Mouse (Mus musculus): ENCODE measurements at regions not wholly inside any gene's neighbourhood (a gene's known extent, or its start where the extent isn't known, plus 50 kb on each side); places are given as distances from the start of the nearest gene placed in this dataset.
A peak's percentile ranks its signal among the peaks of the same experiment; 100 is the strongest.

GRCm38 (mm10) chr6:94778797-94779196 lies 78.8 kb upstream of the Lrig1 start:
- Histone ChIP-seq H3K4me3 (replicated peaks; ENCODE audit: low read depth, low read length) (no peak overlapping the region), H3K27ac (no peak overlapping the region), H3K4me1 (replicated peaks; ENCODE audit: insufficient read depth, low read length) (peaks cover 10% of the 10 kb centered on the region; the same call in 1 of the 2 replicates), H3K9ac (ENCODE audit: low read depth, low read length) (no peak overlapping the region), H3K4me2 (ENCODE audit: low read length) (no peak overlapping the region), H3K27me3 (ENCODE audit: insufficient read depth, low read length) (no peaks in the 10 kb centered on the region), H3K9me3 (replicated peaks; ENCODE audit: low read length) (no peaks in the 10 kb centered on the region), H3K36me3 (ENCODE audit: insufficient read depth, low read length) (no peaks in the 10 kb centered on the region)
- TF ChIP-seq CTCF (IDR thresholded peaks at IDR 0.05; ENCODE audit: low read depth), result no peak
- no peak for ATAC-seq (replicated peaks; ENCODE audit: low FRiP score, low read depth)
- WGBS, result 45% methylated on average over 1 of the region's 1 CpGs
- no peak for DNase-seq (ENCODE audit: low spot score)

DNA sequence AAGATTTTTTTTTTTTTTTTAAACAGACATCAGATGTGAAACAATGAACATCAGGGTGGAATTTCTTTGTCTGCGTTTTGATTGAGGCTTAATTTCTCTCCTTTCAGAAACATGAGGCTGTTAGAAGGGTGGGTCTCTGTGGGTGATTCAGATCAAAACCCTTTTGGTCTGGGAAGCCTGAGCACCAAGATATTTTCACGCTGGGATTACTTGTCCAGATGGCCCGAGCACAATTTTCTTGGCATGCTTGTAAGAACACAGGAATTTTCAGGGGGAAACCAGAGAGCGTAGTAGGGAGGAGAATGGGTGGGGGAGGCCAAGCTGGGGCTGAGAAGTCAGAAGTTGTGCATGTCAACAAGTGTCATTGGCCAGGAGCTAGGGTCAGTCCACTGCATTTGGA lies 76.6 kb upstream of the Lrig1 start:
- TF ChIP-seq CTCF (IDR thresholded peaks at IDR 0.05; ENCODE audit: low read depth), result no peak
- peak; percentile 82 for DNase-seq (ENCODE audit: low spot score)
- H3K4me1 ChIP-seq (replicated peaks; ENCODE audit: insufficient read depth, low read length), result peaks cover 10% of the 10 kb centered on the region; the same call in 1 of the 2 replicates
- no peak; the same call in none of the 2 replicates for ATAC-seq (replicated peaks; ENCODE audit: low FRiP score, low read depth)
- no peak overlapping the region for H3K27ac ChIP-seq
- no peak overlapping the region for H3K4me3 ChIP-seq (replicated peaks; ENCODE audit: low read depth, low read length)
- no peaks in the 10 kb centered on the region for H3K27me3 ChIP-seq (ENCODE audit: insufficient read depth, low read length)
- H3K9me3 ChIP-seq (replicated peaks; ENCODE audit: low read length), result no peaks in the 10 kb centered on the region
- H3K4me2 ChIP-seq (ENCODE audit: low read length), result no peak overlapping the region
- WGBS, result 22% methylated on average over 4 of the region's 4 CpGs
- H3K36me3 ChIP-seq (ENCODE audit: insufficient read depth, low read length), result no peaks in the 10 kb centered on the region
- H3K9ac ChIP-seq (ENCODE audit: low read depth, low read length), result no peak overlapping the region

DNA sequence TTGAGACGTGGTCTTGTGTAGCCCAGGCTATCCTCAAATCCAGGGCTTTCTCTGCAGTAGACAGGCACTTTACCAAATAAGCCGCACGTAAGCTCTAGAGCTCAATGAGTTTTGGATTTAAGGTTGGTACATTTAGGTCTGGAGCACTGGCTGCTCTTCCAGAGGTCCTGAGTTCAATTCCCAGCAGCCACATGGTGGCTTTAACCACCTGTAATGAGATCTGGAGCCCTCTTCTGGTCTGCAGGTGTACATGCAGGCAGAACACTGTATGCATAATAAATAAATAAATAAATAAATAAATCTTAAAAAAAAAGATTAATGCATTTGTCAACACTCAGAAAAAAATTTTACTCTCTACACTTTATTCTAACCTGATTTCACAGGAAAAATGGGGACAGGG lies 74.9 kb upstream of the Lrig1 start:
- DNase-seq (ENCODE audit: low spot score) (no peak), ATAC-seq (replicated peaks; ENCODE audit: low FRiP score, low read depth) (no peak)
- no peak overlapping the region for H3K9ac ChIP-seq (ENCODE audit: low read depth, low read length)
- no peaks in the 10 kb centered on the region for H3K36me3 ChIP-seq (ENCODE audit: insufficient read depth, low read length)
- no peak overlapping the region for H3K27ac ChIP-seq
- TF ChIP-seq CTCF (IDR thresholded peaks at IDR 0.05; ENCODE audit: low read depth), result peak; percentile 32; the same call in 1 of the 2 replicates
- no peak overlapping the region for H3K4me2 ChIP-seq (ENCODE audit: low read length)
- peaks cover 7% of the 10 kb centered on the region; the same call in 1 of the 2 replicates for H3K4me1 ChIP-seq (replicated peaks; ENCODE audit: insufficient read depth, low read length)
- no peaks in the 10 kb centered on the region for H3K9me3 ChIP-seq (replicated peaks; ENCODE audit: low read length)
- no peaks in the 10 kb centered on the region for H3K27me3 ChIP-seq (ENCODE audit: insufficient read depth, low read length)
- 100% methylated on average over 3 of the region's 3 CpGs for WGBS
- no peak overlapping the region for H3K4me3 ChIP-seq (replicated peaks; ENCODE audit: low read depth, low read length)

- Histone ChIP-seq H3K4me1 (replicated peaks; ENCODE audit: insufficient read depth, low read length) (peaks cover 7% of the 10 kb centered on the region; the same call in 1 of the 2 replicates), H3K4me2 (ENCODE audit: low read length) (peak overlapping the region; percentile 58), H3K36me3 (ENCODE audit: insufficient read depth, low read length) (no peaks in the 10 kb centered on the region), H3K4me3 (replicated peaks; ENCODE audit: low read depth, low read length) (peak overlapping the region; percentile 17; the same call in 1 of the 2 replicates), H3K9ac (ENCODE audit: low read depth, low read length) (peak overlapping the region; percentile 25; the same call in 1 of the 2 replicates), H3K27ac (no peak overlapping the region), H3K27me3 (ENCODE audit: insufficient read depth, low read length) (no peaks in the 10 kb centered on the region), H3K9me3 (replicated peaks; ENCODE audit: low read length) (no peaks in the 10 kb centered on the region)
- WGBS, result 6% methylated on average over 27 of the region's 27 CpGs
- DNase-seq (ENCODE audit: low spot score), result peak; percentile 55
- TF ChIP-seq CTCF (IDR thresholded peaks at IDR 0.05; ENCODE audit: low read depth), result no peak
- ATAC-seq (replicated peaks; ENCODE audit: low FRiP score, low read depth), result 0 out of 2 replicates have a peak, but pooled peaks have one; percentile 18
Measured at GRCm38 (mm10) chr6:94773604-94774486, 73.9 kb upstream of the Lrig1 start.

- Histone ChIP-seq H3K9ac (ENCODE audit: low read depth, low read length) (no peak overlapping the region), H3K4me3 (replicated peaks; ENCODE audit: low read depth, low read length) (no peak overlapping the region), H3K36me3 (ENCODE audit: insufficient read depth, low read length) (no peaks in the 10 kb centered on the region), H3K4me1 (replicated peaks; ENCODE audit: insufficient read depth, low read length) (peaks cover 7% of the 10 kb centered on the region; the same call in 1 of the 2 replicates), H3K27ac (no peak overlapping the region), H3K4me2 (ENCODE audit: low read length) (peak overlapping the region; percentile 58), H3K27me3 (ENCODE audit: insufficient read depth, low read length) (no peaks in the 10 kb centered on the region), H3K9me3 (replicated peaks; ENCODE audit: low read length) (no peaks in the 10 kb centered on the region)
- ATAC-seq (replicated peaks; ENCODE audit: low FRiP score, low read depth), result no peak
- no peak for TF ChIP-seq CTCF (IDR thresholded peaks at IDR 0.05; ENCODE audit: low read depth)
- DNase-seq (ENCODE audit: low spot score), result peak; percentile 30
- 43% methylated on average over 12 of the region's 12 CpGs for WGBS
Measured at GRCm38 (mm10) chr6:94772868-94773603, 73.1 kb upstream of the Lrig1 start.

GRCm38 (mm10) chr6:94772391-94772790 lies 72.4 kb upstream of the Lrig1 start:
- ATAC-seq (replicated peaks; ENCODE audit: low FRiP score, low read depth) (no peak), DNase-seq (ENCODE audit: low spot score) (no peak)
- no peak for TF ChIP-seq CTCF (IDR thresholded peaks at IDR 0.05; ENCODE audit: low read depth)
- no peaks in the 10 kb centered on the region for H3K9me3 ChIP-seq (replicated peaks; ENCODE audit: low read length)
- H3K27ac ChIP-seq, result no peak overlapping the region
- no peak overlapping the region for H3K4me2 ChIP-seq (ENCODE audit: low read length)
- WGBS, result 55% methylated on average over 7 of the region's 7 CpGs
- H3K9ac ChIP-seq (ENCODE audit: low read depth, low read length), result no peak overlapping the region
- no peaks in the 10 kb centered on the region for H3K36me3 ChIP-seq (ENCODE audit: insufficient read depth, low read length)
- peaks cover 7% of the 10 kb centered on the region; the same call in 1 of the 2 replicates for H3K4me1 ChIP-seq (replicated peaks; ENCODE audit: insufficient read depth, low read length)
- H3K27me3 ChIP-seq (ENCODE audit: insufficient read depth, low read length), result no peaks in the 10 kb centered on the region
- H3K4me3 ChIP-seq (replicated peaks; ENCODE audit: low read depth, low read length), result no peak overlapping the region
